Mouse (Mus musculus) ES-CJ7 (cell line): ENCODE measurements around the gene Pou2af1.

Source experiments
- DNase-seq: peaks from one replicate; pipeline ENCODE4 v3.0.0; 2011; ENCODE audit warnings: low read depth, low spot score

The Pou2af1 gene

GRCm38 (mm10) chr9:51213023-51213728 lies at the start of gene Pou2af1:
Pou2af1 (plus strand) TSS chr9:51213708.
- no peak for DNase-seq

- no peak for DNase-seq
Measured at GRCm38 (mm10) chr9:51163989-51164388, 49.5 kb upstream of the Pou2af1 start.

GRCm38 (mm10) chr9:51165312-51166180 lies 48.0 kb upstream of the Pou2af1 start, which contains the start of gene Gm32742:
Gm32742 (minus strand) TSS chr9:51165517.
- DNase-seq = no peak

- no peak for DNase-seq
Measured at GRCm38 (mm10) chr9:51167954-51168353, 45.6 kb upstream of the Pou2af1 start.

- DNase-seq = no peak
Measured at GRCm38 (mm10) chr9:51168698-51169097, 44.8 kb upstream of the Pou2af1 start.

DNA sequence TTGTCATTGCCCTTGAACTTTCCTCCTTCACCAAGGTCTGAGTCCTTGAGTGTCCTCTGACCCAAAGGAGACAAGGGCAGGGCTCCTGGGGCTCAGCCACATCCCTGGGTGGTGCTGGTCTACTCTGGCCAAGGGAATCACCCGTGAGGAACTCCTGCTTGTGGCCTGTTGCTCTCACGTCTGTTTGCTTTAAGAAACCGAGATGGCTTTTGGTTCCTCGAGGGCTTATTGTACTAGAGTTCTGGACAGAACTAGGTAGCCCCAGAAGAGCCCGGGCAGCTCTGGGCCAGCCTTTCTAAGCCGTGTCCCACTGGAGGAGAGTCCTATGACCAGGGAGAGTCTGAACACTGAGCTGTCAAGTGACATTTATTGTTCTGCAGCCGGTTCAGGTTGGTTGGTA lies 44.4 kb upstream of the Pou2af1 start:
- DNase-seq = no peak

DNA sequence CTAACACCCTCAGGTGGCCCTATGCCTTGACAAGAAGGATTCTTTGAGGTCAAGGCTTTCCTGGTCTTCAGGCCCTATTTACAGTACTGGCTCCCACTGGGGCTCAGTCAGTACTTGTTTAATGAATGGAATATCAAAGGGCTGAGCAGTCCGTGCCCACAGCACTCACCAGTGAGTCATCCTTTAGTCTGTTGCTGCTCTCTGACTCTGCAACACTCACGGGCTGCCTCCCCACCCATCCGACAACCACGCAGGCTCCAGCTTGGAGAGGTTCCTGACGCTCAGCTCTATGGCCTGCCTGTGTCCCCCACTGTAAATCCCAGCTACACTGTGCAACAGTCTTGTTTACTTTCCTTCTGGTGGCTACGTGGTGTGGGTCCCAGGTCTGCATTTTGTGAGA lies 43.2 kb upstream of the Pou2af1 start:
- DNase-seq = no peak

GRCm38 (mm10) chr9:51174890-51175464 lies 38.5 kb upstream of the Pou2af1 start:
- DNase-seq = no peak

DNA sequence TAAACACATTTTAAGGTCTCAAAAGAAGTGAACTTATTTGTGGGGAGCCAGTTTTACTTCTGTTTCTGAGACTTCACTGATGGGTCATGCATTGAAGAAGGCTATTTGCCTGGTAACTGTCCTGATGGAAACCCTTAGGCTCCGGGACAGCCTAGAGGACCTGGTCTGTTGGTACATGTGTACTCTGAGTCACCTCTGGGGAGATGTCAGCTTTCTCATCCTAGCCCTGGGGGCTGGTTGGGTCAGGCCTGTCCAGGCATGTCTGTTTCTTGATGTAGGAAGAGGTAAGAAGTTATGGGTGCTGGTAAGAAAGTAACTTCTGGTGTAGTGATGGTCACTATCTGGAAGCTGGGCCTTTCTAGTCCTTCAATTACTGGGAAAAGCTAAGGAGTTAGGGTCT lies 37.8 kb upstream of the Pou2af1 start:
- no peak for DNase-seq

DNA sequence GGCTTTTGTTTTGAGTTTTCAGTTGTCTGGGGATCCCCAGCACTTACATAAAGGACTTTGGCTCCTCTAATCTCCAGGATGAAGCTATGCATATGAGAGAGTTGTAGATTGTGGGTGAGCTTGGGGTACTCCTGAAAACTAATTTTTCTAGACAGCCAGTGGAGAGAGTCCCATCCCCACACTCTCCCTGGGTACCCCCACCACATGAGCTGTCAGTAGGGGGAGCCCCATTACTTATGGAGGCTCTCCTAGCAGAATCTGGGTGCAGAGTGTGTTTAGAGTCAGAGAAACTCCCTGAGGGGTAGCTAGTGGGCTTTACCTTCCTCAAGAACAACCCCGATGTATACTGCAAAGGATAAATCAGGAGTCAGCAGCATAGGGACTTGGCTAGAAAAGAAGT lies 35.2 kb upstream of the Pou2af1 start:
- no peak for DNase-seq

DNA sequence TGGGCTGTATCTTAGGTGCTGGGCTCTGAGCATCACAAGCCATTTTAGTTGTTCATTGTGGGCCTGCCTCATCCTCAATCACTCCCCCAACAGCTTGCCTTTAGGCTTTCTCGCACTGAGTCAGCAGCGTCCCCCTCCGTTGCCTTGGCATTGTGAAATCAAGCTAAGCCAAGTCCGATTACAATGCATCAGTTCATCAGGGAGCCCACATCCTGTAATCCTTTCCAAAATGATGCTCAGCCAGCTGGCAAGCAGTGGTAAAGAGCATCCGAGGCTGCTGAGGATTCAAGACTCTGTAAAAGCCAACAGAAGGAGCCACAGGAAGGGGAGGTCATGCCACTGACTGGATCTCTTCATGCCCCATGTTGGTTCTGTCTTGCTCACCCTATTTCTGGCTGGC lies 32.9 kb upstream of the Pou2af1 start:
- no peak for DNase-seq

GRCm38 (mm10) chr9:51182716-51183710 lies 30.5 kb upstream of the Pou2af1 start:
- no peak for DNase-seq

- DNase-seq = no peak
Measured at GRCm38 (mm10) chr9:51185386-51185785, 28.1 kb upstream of the Pou2af1 start.

DNA sequence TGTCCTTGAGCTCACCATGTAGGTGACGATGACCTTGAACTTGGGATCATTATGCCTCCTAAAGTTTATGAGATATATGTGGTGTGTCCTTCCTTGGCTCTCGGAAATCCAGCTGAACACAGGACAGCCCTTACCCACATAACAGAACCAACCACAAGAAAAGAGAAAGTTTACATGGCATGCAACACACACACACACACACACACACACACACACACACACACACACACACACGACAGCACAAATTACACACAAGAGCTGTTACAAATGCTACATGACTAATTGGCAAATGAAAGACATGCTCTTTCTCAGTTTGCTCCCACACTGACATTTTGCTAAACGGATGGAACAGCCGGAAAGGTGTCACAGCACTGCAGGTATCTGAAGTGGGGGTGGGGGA lies 27.6 kb upstream of the Pou2af1 start:
- no peak for DNase-seq

GRCm38 (mm10) chr9:51190655-51191054 lies 22.9 kb upstream of the Pou2af1 start:
- DNase-seq = no peak

- peak; percentile 9 for DNase-seq
Measured at GRCm38 (mm10) chr9:51194790-51195189, 18.7 kb upstream of the Pou2af1 start.

GRCm38 (mm10) chr9:51208974-51209332 lies 4.6 kb upstream of the Pou2af1 start:
- no peak for DNase-seq

DNA sequence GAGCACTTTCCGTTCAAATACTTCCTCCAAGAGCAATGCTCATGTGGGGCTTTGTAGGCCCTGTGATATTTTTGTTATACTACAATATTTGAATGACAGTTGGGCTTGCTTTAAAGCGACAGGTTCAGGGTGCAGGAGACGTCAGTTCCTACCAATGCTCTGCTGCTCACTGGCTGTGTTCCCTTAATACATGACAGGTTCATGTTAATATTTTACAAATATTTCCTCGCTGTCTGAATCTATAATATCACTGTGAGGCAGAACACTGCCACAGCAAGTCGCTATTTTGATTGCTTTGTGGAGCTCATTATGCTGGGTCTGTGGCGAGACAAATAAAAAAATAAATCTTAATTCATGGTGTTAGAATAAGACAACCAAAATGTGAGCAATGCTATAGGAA lies 2.3 kb upstream of the Pou2af1 start:
- no peak for DNase-seq

- DNase-seq = no peak
Measured at GRCm38 (mm10) chr9:51213729-51214237, 275 bp downstream of the Pou2af1 start.

GRCm38 (mm10) chr9:51215311-51215710 lies 1.8 kb downstream of the Pou2af1 start:
- no peak for DNase-seq

- no peak for DNase-seq
Measured at GRCm38 (mm10) chr9:51215949-51216348, 2.4 kb downstream of the Pou2af1 start.
